Mouse (Mus musculus): Measurements from ENCODE around the gene Pkp4.
"Not testable (repeated sequence)": the region's sequence is repeated elsewhere in the genome, so short reads cannot be mapped to it uniquely, and the experiment has no call there.

Gene Pkp4

GRCm38 (mm10) chr2:59338926-59339325, 178.3 kb downstream of the Pkp4 start:
- no peak for ATAC-seq (ENCODE audit: low TSS enrichment)

DNA sequence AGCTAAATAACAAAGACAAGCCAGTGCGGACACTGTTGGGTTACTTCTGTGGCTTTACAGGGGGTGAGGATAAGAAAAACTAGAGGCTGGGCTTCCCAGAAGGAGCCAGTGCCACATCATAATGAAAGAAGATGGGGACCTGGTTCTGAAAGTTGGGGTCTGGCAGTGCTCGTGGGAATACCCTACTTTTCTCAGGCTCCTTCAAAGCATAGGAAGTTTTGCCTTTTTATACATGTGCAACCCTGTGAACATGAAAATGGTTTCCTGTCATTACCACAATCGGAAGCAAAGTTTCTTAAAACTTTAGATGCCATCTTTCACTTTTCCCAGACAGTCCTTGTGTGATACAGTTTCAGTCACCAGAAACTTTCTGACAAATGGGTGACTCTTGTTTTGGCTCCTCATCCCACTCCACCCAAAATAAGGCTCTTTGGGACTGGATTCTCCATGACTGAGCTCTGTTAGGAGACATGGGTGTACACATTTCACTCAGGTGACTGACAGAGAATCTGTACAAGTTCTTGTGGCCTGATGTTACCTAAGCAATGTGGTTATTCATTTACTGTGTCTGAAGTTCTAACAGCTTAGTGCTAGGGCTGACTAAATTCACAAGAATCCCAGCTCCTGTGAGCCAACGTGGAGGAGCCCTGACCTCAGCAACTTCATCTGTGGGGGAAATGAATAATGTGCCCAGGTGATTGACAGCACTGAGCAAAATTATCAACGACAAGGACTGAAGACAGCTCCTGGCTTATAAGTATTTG, 179.3 kb downstream of the Pkp4 start:
- no peak for ATAC-seq (ENCODE audit: low TSS enrichment)

GRCm38 (mm10) chr2:59340878-59341277, 180.2 kb downstream of the Pkp4 start:
- no peak for ATAC-seq (ENCODE audit: low TSS enrichment)

DNA sequence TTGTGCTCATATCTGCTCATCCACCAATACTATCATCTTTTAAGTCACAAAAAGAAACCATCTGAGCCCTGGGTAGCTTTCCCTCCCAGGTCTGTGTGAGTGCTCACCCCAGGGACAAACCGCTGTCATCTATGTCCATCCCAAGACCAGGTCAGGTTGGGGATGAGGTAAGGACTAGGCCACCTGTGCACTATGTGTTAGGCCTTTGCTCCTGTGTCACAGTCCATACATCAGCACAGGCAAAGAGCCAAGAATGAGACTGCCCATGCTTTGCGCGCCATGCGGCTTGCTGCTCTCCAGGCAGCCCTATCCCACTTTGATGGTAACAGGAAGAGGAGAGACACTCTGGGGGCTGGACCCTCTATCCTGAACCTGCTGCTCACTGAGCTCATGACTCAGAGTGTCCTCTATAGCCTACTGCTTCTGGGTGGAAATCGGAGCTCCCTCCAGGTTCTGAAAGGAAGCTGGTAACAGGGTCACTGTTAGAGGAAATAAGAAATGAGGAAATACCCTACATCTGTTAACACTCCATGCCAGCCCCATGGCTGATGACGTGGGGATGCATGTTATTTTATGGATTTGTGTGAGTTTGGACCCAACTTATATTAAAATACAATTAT, 182.1 kb downstream of the Pkp4 start:
- no peak for ATAC-seq (ENCODE audit: low TSS enrichment)

- no peak for ATAC-seq (ENCODE audit: low TSS enrichment)
Measured at GRCm38 (mm10) chr2:59343834-59344233, 183.2 kb downstream of the Pkp4 start.

- ATAC-seq (ENCODE audit: low TSS enrichment): no peak
Measured at GRCm38 (mm10) chr2:59344699-59345098, 184.0 kb downstream of the Pkp4 start.

- ATAC-seq (ENCODE audit: low TSS enrichment): no peak
Measured at GRCm38 (mm10) chr2:59345141-59345839, 184.6 kb downstream of the Pkp4 start.

- 0 out of 2 replicates have a peak, but pooled peaks have one; percentile 17 for ATAC-seq (ENCODE audit: low TSS enrichment)
Measured at GRCm38 (mm10) chr2:59346443-59346842, 185.8 kb downstream of the Pkp4 start.

GRCm38 (mm10) chr2:59348585-59348984, 187.9 kb downstream of the Pkp4 start:
- ATAC-seq (ENCODE audit: low TSS enrichment): 0 out of 2 replicates have a peak, but pooled peaks have one; percentile 26

- no peak for ATAC-seq (ENCODE audit: low TSS enrichment)
Measured at GRCm38 (mm10) chr2:59350094-59350493, 189.4 kb downstream of the Pkp4 start.

- no peak for ATAC-seq (ENCODE audit: low TSS enrichment)
Measured at GRCm38 (mm10) chr2:59351303-59352099, 190.9 kb downstream of the Pkp4 start.

- ATAC-seq (ENCODE audit: low TSS enrichment): no peak
Measured at GRCm38 (mm10) chr2:59353821-59354220, 193.2 kb downstream of the Pkp4 start.

GRCm38 (mm10) chr2:59355531-59356289, 195.1 kb downstream of the Pkp4 start:
- ATAC-seq (ENCODE audit: low TSS enrichment): no peak

- peak; percentile 29; the same call in 1 of the 2 replicates for ATAC-seq (ENCODE audit: low TSS enrichment)
Measured at GRCm38 (mm10) chr2:59359760-59360342, 199.2 kb downstream of the Pkp4 start.

- ATAC-seq (ENCODE audit: low TSS enrichment): peak; percentile 62
Measured at GRCm38 (mm10) chr2:59361350-59361780, 200.7 kb downstream of the Pkp4 start.

GRCm38 (mm10) chr2:59364156-59364842, 203.6 kb downstream of the Pkp4 start:
- no peak for ATAC-seq (ENCODE audit: low TSS enrichment)

- no peak for ATAC-seq (ENCODE audit: low TSS enrichment)
Measured at GRCm38 (mm10) chr2:59367191-59367590, 206.5 kb downstream of the Pkp4 start.

GRCm38 (mm10) chr2:59373113-59373512, 212.5 kb downstream of the Pkp4 start:
- no peak for ATAC-seq (ENCODE audit: low TSS enrichment)

- ATAC-seq (ENCODE audit: low TSS enrichment): no peak
Measured at GRCm38 (mm10) chr2:59378096-59378495, 217.4 kb downstream of the Pkp4 start.

- not testable (repeated sequence) for ATAC-seq (ENCODE audit: low TSS enrichment)
Measured at GRCm38 (mm10) chr2:59378861-59379260, 218.2 kb downstream of the Pkp4 start.

All from frontal cortex, adult (tissue).